Mouse (Mus musculus): ENCODE results near the gene Ackr4. TPM values are rescaled to one million over a fixed set of nuclear protein-coding genes. Genes with fewer than 3 reads are reported as not detected.

Ackr4 gene
- total and polyA plus RNA-seq, 3 experiments = 0.11 to 0.17 TPM; not detected in 1

GRCm38 (mm10) chr9:104106930-104107329 is 19.8 kb downstream of the Ackr4 start:
- DNase-seq = no peak

- no peak for DNase-seq
Observed at GRCm38 (mm10) chr9:104104986-104105385, 21.7 kb downstream of the Ackr4 start.

GRCm38 (mm10) chr9:104102901-104103300 is 23.8 kb downstream of the Ackr4 start:
- no peak for DNase-seq

GRCm38 (mm10) chr9:104102301-104102700 is 24.4 kb downstream of the Ackr4 start:
- no peak for DNase-seq

- no peak for DNase-seq
Observed at GRCm38 (mm10) chr9:104101458-104101857, 25.3 kb downstream of the Ackr4 start.

- no peak for DNase-seq
Observed at GRCm38 (mm10) chr9:104100822-104101221, 25.9 kb downstream of the Ackr4 start.

GRCm38 (mm10) chr9:104099060-104099459 is 27.7 kb downstream of the Ackr4 start:
- no peak for DNase-seq

GRCm38 (mm10) chr9:104098256-104098655 is 28.5 kb downstream of the Ackr4 start:
- DNase-seq = no peak

- no peak for DNase-seq
Observed at GRCm38 (mm10) chr9:104092945-104093344, 33.8 kb downstream of the Ackr4 start.

- DNase-seq = peak; percentile 7
Observed at GRCm38 (mm10) chr9:104088555-104088954, 38.2 kb downstream of the Ackr4 start.

- DNase-seq = peak; percentile 14
Observed at GRCm38 (mm10) chr9:104085730-104086429, 40.9 kb downstream of the Ackr4 start.

- DNase-seq = no peak
Observed at GRCm38 (mm10) chr9:104080038-104080437, 46.7 kb downstream of the Ackr4 start.

- peak; percentile 23 for DNase-seq
Observed at GRCm38 (mm10) chr9:104079379-104079778, 47.4 kb downstream of the Ackr4 start.

- DNase-seq = no peak
Observed at GRCm38 (mm10) chr9:104078780-104079179, 48.0 kb downstream of the Ackr4 start.

GRCm38 (mm10) chr9:104075808-104076207 is 50.9 kb downstream of the Ackr4 start:
- DNase-seq = no peak

GRCm38 (mm10) chr9:104070863-104071604 is 55.7 kb downstream of the Ackr4 start:
- DNase-seq = no peak

- no peak for DNase-seq
Observed at GRCm38 (mm10) chr9:104070241-104070640, 56.5 kb downstream of the Ackr4 start.

GRCm38 (mm10) chr9:104064571-104064970 is 62.2 kb downstream of the Ackr4 start:
- no peak for DNase-seq

- DNase-seq = peak; percentile 87
Observed at GRCm38 (mm10) chr9:104063244-104063961, 63.3 kb downstream of the Ackr4 start, which contains the start of gene Acad11. Gene Acad11 (plus strand): TSS chr9:104063377.

- DNase-seq = peak; percentile 83
Observed at GRCm38 (mm10) chr9:104062430-104063243, 64.1 kb downstream of the Ackr4 start, which contains the start of gene Uba5. Gene Uba5 (minus strand): TSS chr9:104063134.

GRCm38 (mm10) chr9:104051028-104051427 is 75.7 kb downstream of the Ackr4 start:
- DNase-seq = no peak

- DNase-seq = no peak
Observed at GRCm38 (mm10) chr9:104043676-104044075, 83.1 kb downstream of the Ackr4 start.
